Mouse (Mus musculus): Measurements from ENCODE around the gene Nbr1. TPM values are rescaled to one million over a fixed set of nuclear protein-coding genes. Genes with fewer than 3 reads are reported as not detected.
A peak's percentile ranks its signal among the peaks of the same experiment; 100 is the strongest.
"Not testable (repeated sequence)": the region's sequence is repeated elsewhere in the genome, so short reads cannot be mapped to it uniquely, and the experiment has no call there.

Nbr1 gene
- polyA plus RNA-seq, 1 experiment from 2014 or later = 103 TPM

GRCm38 (mm10) chr11:101585805-101586204 lies 33.9 kb downstream of the Nbr1 start:
- ATAC-seq (replicated peaks) = no peak
- no peaks in the 10 kb centered on the region for H3K9me3 ChIP-seq
- peaks cover 3% of the 10 kb centered on the region; the same call in 1 of the 2 replicates for H3K36me3 ChIP-seq (replicated peaks)
- H3K4me2 ChIP-seq = no peak overlapping the region
- H3K27ac ChIP-seq = no peak overlapping the region
- no peak overlapping the region for H3K9ac ChIP-seq
- no peaks in the 10 kb centered on the region for H3K4me1 ChIP-seq
- H3K4me3 ChIP-seq = no peak overlapping the region
- no peaks in the 10 kb centered on the region for H3K27me3 ChIP-seq (replicated peaks)
- 81% methylated on average over 4 of the region's 4 CpGs for WGBS

GRCm38 (mm10) chr11:101587676-101588075 lies 35.7 kb downstream of the Nbr1 start:
- no peaks in the 10 kb centered on the region for H3K4me1 ChIP-seq
- no peaks in the 10 kb centered on the region for H3K9me3 ChIP-seq
- WGBS = 95% methylated on average over 10 of the region's 10 CpGs
- H3K4me2 ChIP-seq = no peak overlapping the region
- H3K27ac ChIP-seq = no peak overlapping the region
- no peak overlapping the region for H3K9ac ChIP-seq
- no peak overlapping the region for H3K4me3 ChIP-seq
- no peak for ATAC-seq (replicated peaks)
- no peaks in the 10 kb centered on the region for H3K27me3 ChIP-seq (replicated peaks)
- H3K36me3 ChIP-seq (replicated peaks) = no peaks in the 10 kb centered on the region

DNA sequence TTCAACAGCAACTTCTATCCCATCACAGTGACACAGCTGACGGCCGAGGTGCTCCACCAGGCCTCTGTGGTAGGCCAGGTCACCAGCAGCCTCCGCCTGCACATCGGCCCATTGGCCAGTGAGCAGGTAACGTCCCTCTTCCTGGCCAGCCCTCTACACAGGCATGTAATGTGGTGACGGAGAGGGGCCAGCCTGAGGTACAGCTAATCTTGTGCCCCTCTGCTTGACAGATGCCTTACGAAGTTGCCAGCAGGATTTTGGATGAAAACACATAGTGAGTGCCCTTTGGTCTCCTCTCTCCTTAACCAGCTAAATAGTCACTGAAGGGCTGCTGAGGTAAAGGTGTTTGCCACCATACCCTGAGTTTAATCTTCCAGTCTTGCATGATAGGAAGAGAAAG lies 36.9 kb downstream of the Nbr1 start:
- H3K4me1 ChIP-seq = no peaks in the 10 kb centered on the region
- WGBS = 95% methylated on average over 7 of the region's 7 CpGs
- no peak for ATAC-seq (replicated peaks)
- no peak overlapping the region for H3K9ac ChIP-seq
- H3K4me3 ChIP-seq = no peak overlapping the region
- no peaks in the 10 kb centered on the region for H3K27me3 ChIP-seq (replicated peaks)
- no peaks in the 10 kb centered on the region for H3K9me3 ChIP-seq
- no peak overlapping the region for H3K4me2 ChIP-seq
- H3K36me3 ChIP-seq (replicated peaks) = no peaks in the 10 kb centered on the region
- no peak overlapping the region for H3K27ac ChIP-seq

DNA sequence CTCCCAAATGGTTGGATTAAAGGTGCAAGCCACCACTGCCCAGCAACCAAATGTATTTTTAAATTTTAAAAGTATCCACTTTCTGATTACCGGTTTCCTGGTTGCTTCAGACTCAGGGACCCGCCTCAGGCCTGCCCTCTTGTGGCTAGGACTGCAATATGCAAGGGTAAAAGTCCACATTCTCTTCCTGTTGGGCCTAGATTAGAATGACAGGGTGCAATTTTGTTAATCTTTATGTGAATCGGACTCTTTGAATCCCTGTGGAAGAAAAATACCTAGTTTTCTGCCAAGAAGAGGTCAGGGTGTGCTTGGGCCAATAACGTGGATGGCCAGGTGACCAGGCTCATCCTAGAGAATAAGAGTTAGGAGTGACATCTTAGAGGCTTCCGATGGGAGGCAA lies 37.5 kb downstream of the Nbr1 start:
- no peak for ATAC-seq (replicated peaks)
- H3K27ac ChIP-seq = no peak overlapping the region
- H3K4me2 ChIP-seq = no peak overlapping the region
- H3K36me3 ChIP-seq (replicated peaks) = no peaks in the 10 kb centered on the region
- H3K9me3 ChIP-seq = no peaks in the 10 kb centered on the region
- H3K9ac ChIP-seq = no peak overlapping the region
- no peaks in the 10 kb centered on the region for H3K27me3 ChIP-seq (replicated peaks)
- no peaks in the 10 kb centered on the region for H3K4me1 ChIP-seq
- H3K4me3 ChIP-seq = no peak overlapping the region
- WGBS = 29% methylated on average over 5 of the region's 5 CpGs

- 79% methylated on average over 12 of the region's 12 CpGs for WGBS
- no peaks in the 10 kb centered on the region for H3K36me3 ChIP-seq (replicated peaks)
- H3K9ac ChIP-seq = no peak overlapping the region
- H3K27me3 ChIP-seq (replicated peaks) = no peaks in the 10 kb centered on the region
- H3K4me3 ChIP-seq = no peak overlapping the region
- H3K4me1 ChIP-seq = no peaks in the 10 kb centered on the region
- H3K4me2 ChIP-seq = no peak overlapping the region
- no peak overlapping the region for H3K27ac ChIP-seq
- no peak for ATAC-seq (replicated peaks)
- H3K9me3 ChIP-seq = no peaks in the 10 kb centered on the region
Measured at GRCm38 (mm10) chr11:101589989-101590624, 38.2 kb downstream of the Nbr1 start.

DNA sequence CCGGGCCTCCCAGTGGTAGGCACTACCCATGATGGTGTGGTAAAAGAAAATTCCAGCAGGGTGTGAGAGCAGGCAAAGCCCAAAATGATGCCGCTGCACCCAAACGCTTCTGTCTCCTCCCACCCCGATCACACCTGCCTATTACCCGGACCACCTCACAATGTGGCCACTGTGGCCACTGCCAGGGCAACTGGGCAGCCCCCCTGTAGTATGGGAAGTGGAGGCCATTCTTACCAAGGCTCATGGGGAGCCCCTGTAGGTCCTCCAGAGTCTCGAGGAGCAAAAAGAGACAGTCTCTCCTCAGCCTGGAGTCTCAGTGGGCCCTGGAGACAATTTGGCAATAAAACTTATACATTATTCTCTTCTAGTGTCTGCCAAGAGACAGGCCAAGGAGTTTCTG lies 47.2 kb downstream of the Nbr1 start, which contains the start of gene Gm11634:
TSS of gene Gm11634 (minus strand) at position 101 of the 400 bp plus-strand sequence.
- H3K4me1 ChIP-seq = peaks cover under 1% of the 10 kb centered on the region
- 84% methylated on average over 6 of the region's 6 CpGs for WGBS
- ATAC-seq (replicated peaks) = no peak

GRCm38 (mm10) chr11:101602491-101602890 lies 50.5 kb downstream of the Nbr1 start:
- Histone ChIP-seq H3K36me3 (replicated peaks) (no peaks in the 10 kb centered on the region), H3K4me3 (no peak overlapping the region), H3K4me1 (peaks cover 6% of the 10 kb centered on the region), H3K9ac (no peak overlapping the region), H3K27me3 (replicated peaks) (no peaks in the 10 kb centered on the region), H3K27ac (no peak overlapping the region), H3K9me3 (no peaks in the 10 kb centered on the region), H3K4me2 (no peak overlapping the region)
- 24% methylated on average over 3 of the region's 3 CpGs for WGBS
- ATAC-seq (replicated peaks) = no peak

More for the DNA sequence above, 47.2 kb downstream of the Nbr1 start, which contains the start of gene Gm11634:
- Histone ChIP-seq H3K9me3 (no peaks in the 10 kb centered on the region), H3K36me3 (replicated peaks) (no peaks in the 10 kb centered on the region), H3K27ac (no peak within 1 kb of the TSS), H3K4me2 (no peak within 1 kb of the TSS), H3K27me3 (replicated peaks) (no peaks in the 10 kb centered on the region), H3K9ac (no peak within 1 kb of the TSS), H3K4me3 (no peak within 1 kb of the TSS)

DNA sequence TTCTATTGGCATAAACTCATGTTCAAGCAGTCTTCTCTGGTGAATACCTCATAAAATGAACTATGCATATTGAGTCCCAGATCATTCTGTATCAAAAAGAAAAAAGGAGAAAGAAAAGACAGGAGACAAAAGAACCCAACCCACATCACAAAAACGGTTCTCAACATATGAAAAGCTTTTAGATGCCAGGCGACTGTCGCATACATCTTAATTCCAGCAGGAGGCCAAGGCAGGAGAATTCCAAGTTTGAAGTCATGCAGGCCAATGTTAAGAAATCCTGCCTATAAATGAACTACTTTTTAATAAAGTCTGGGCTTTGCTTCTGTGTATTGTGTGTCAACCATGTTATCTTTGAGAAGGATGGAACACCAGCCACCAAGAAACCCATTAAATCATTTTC lies 52.2 kb downstream of the Nbr1 start:
- H3K9me3 ChIP-seq = no peaks in the 10 kb centered on the region
- H3K27me3 ChIP-seq (replicated peaks) = no peaks in the 10 kb centered on the region
- no peaks in the 10 kb centered on the region for H3K36me3 ChIP-seq (replicated peaks)
- WGBS = 5% methylated on average over 3 of the region's 3 CpGs
- H3K27ac ChIP-seq = peak overlapping the region; percentile 58; the same call in 1 of the 2 replicates
- H3K4me2 ChIP-seq = peak overlapping the region; percentile 54
- H3K9ac ChIP-seq = peak overlapping the region; percentile 45
- peaks cover 6% of the 10 kb centered on the region for H3K4me1 ChIP-seq
- ATAC-seq (replicated peaks) = no peak
- H3K4me3 ChIP-seq = peak overlapping the region; percentile 38

DNA sequence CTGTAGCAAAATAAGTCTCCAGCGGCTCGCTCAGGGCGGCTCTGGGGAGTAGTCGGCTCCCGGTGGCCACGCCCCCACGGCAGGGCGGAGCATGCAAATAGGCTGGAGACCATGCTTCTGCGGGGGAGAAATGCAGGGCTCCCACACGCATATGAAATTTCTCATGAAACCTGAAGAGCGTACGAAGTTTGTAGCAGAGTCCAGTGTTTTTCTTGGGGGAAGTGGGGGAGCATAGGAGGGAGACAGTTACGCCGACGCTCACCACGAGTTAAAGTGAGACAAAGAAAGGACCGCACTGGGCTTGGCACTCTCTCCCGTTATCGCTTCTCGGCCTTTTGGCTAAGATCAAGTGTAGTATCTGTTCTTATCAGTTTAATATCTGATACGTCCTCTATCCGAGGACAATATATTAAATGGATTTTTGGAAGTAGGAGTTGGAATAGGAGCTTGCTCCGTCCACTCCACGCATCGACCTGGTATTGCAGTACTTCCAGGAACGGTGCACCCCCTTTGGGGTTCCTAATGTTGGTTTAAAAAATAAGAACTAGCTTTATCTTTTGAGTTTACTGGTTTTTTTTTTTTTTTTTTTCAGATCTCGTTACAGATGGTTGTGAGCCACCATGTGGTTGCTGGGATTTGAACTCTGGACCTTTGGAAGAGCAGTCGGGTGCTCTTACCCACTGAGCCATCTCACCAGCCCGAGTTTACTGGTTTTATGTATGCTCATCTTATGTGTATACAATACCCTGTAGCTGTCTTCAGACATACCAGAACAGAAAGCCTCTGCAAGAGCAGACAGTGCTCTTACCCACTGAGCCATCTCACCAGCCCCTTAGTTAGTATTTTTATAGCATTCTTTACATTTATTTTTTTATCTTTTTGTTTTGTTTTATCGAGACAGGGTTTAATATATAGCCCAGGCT lies 52.8 kb downstream of the Nbr1 start:
- peak overlapping the region; percentile 58; the same call in 1 of the 2 replicates for H3K27ac ChIP-seq

DNA sequence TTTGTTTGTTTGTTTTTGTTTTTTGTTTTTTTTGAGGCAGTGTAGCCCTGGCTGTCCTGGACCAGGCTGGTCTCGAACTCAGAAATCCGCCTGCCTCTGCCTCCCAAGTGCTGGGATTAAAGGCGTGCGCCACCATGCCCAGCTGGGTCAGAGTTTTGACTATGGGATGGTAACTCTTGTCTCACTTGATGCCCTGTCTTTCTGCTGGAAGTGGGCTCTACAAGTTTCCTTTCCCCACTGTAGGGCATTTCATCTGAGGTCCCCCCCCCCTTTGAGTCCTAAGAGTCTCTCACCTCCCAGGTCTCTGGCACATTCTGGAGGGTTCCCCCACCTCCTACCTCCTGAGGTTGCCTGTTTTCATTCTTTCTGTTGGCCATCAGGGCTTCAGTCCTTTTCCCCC lies 55.2 kb downstream of the Nbr1 start:
- not testable (repeated sequence) for H3K27me3 ChIP-seq (replicated peaks); H3K9ac ChIP-seq; H3K27ac ChIP-seq; ATAC-seq (replicated peaks); H3K4me3 ChIP-seq; H3K9me3 ChIP-seq; H3K36me3 ChIP-seq (replicated peaks); H3K4me2 ChIP-seq; H3K4me1 ChIP-seq
- WGBS = 85% methylated on average over 4 of the region's 4 CpGs

More for the DNA sequence above, 52.8 kb downstream of the Nbr1 start:
- WGBS = 2% methylated on average over 30 of the region's 30 CpGs
- H3K9me3 ChIP-seq; H3K27me3 ChIP-seq (replicated peaks); H3K36me3 ChIP-seq (replicated peaks); H3K4me1 ChIP-seq: not testable (repeated sequence)
- Histone ChIP-seq H3K9ac (peak overlapping the region; percentile 45), H3K4me2 (peak overlapping the region; percentile 54), H3K4me3 (peak overlapping the region; percentile 38)
- ATAC-seq (replicated peaks) = peak; percentile 77

DNA sequence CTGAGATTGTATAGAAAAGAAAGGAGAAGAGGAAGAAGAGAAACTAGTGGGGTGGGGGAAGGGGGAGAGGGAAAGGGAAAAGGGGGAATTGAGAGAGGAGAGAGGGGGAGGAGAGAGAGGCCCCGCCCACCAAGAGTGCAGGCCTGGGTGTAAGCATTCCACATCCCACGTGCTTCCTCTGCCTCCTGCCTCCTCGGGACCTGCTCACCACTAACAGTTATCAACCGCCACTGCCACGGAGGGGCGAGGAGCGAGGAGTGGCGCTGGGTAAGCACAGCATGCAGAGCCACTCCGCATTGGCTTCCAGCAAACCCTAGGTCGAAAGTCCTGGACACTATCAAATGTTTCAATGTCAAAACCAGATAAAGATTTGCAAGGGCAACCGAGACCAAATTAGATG lies 58.5 kb downstream of the Nbr1 start:
- 0 out of 2 replicates have a peak, but pooled peaks cover 7% of the 10 kb centered on the region for H3K4me1 ChIP-seq
- no peak overlapping the region for H3K4me3 ChIP-seq
- H3K27ac ChIP-seq = no peak overlapping the region
- no peaks in the 10 kb centered on the region for H3K9me3 ChIP-seq
- 41% methylated on average over 11 of the region's 11 CpGs for WGBS
- ATAC-seq (replicated peaks) = no peak
- no peaks in the 10 kb centered on the region for H3K27me3 ChIP-seq (replicated peaks)
- H3K9ac ChIP-seq = no peak overlapping the region
- no peaks in the 10 kb centered on the region for H3K36me3 ChIP-seq (replicated peaks)
- H3K4me2 ChIP-seq = no peak overlapping the region

DNA sequence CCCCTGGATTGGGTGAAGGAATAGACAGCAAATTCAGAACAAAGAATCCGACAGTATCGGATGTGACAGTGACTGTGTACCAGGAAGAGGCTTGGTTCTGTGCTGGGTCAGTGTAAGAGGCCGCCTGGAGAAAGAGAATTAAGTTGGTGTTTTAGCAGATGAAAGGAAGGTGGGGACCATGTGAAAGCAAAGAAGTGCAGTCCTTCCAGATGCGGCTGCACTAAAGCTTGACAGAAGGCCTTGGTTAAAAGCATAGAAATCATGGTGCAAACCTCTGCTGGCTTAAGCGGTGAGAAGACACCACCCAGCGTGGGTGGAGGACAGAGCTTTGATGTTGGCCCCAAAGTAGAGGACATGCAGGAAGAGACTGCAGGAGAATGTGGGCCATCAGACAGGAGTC lies 61.6 kb downstream of the Nbr1 start:
- 75% methylated on average over 6 of the region's 6 CpGs for WGBS
- Histone ChIP-seq H3K27ac (no peak overlapping the region), H3K36me3 (replicated peaks) (no peaks in the 10 kb centered on the region), H3K27me3 (replicated peaks) (no peaks in the 10 kb centered on the region), H3K4me2 (no peak overlapping the region), H3K9me3 (no peaks in the 10 kb centered on the region), H3K4me1 (peaks cover 26% of the 10 kb centered on the region), H3K4me3 (no peak overlapping the region), H3K9ac (no peak overlapping the region)
- no peak for ATAC-seq (replicated peaks)
